In genomic region chr14:92907623-92908045, GRCm38 (mm10) we compare ENCODE assay signal across 9 mouse cellular contexts.
DNase-seq lines count a peak whose midpoint lies in the region; ATAC-seq and TF ChIP-seq lines count a peak whose summit lies in the region.
"Had no signal": no experiment of that assay in that cellular context is flagged by ENCODE, and none has a peak within 500 bp of the region (broad histone marks: within the 10 kb centered on the region; RNA-seq: fewer than 3 reads in every experiment).

No protein-coding gene starts in this region.

- no peak for TF ChIP-seq POLR2A in limb, embryonic 14.5 days (IDR thresholded peaks at IDR 0.05; ENCODE audit: borderline replicate concordance, extremely low read depth, insufficient read depth, insufficient read length)

- H3K27ac ChIP-seq in gastrocnemius, adult 2 months: no peak overlapping the region
- no peak overlapping the region for H3K27ac ChIP-seq in embryonic facial prominence, embryonic 12.5 days
- H3K27ac ChIP-seq in hindbrain, embryonic 12.5 days: no peak overlapping the region
- H3K27ac ChIP-seq in limb, embryonic 14.5 days (replicated peaks; ENCODE audit: low read depth, low read length): no peak overlapping the region
- H3K27ac ChIP-seq: macrophage had no signal

- TF ChIP-seq CTCF in gastrocnemius, adult 2 months (IDR thresholded peaks at IDR 0.05): no peak

- H3K4me1 ChIP-seq in embryonic facial prominence, embryonic 12.5 days: no peaks in the 10 kb centered on the region
- no peaks in the 10 kb centered on the region for H3K4me1 ChIP-seq in hindbrain, embryonic 12.5 days
- no peaks in the 10 kb centered on the region for H3K4me1 ChIP-seq in limb, embryonic 14.5 days (ENCODE audit: control insufficient read depth, insufficient read depth, low read length)

- peak; percentile 27 for DNase-seq in gastrocnemius, adult 2 months
- DNase-seq in gastrocnemius, postnatal 4 days (ENCODE audit: low spot score in 2 of 2): no peak
- DNase-seq in limb, embryonic 14.5 days (ENCODE audit: low spot score): peak; percentile 58
- no peak for DNase-seq in spleen, adult 18-20 months
- DNase-seq in lung, postnatal 36 days: no peak

- WGBS in embryonic facial prominence, embryonic 12.5 days: 43% methylated on average over 6 of the region's 6 CpGs
- 57% methylated on average over 6 of the region's 6 CpGs for WGBS in hindbrain, embryonic 12.5 days
- 34% methylated on average over 6 of the region's 6 CpGs for WGBS in limb, embryonic 14.5 days

- H3K9me3 ChIP-seq in embryonic facial prominence, embryonic 12.5 days: no peaks in the 10 kb centered on the region
- no peaks in the 10 kb centered on the region for H3K9me3 ChIP-seq in hindbrain, embryonic 12.5 days (replicated peaks)
- no peaks in the 10 kb centered on the region for H3K9me3 ChIP-seq in limb, embryonic 14.5 days (ENCODE audit: control insufficient read depth, low read length)

- no peaks in the 10 kb centered on the region for H3K36me3 ChIP-seq in embryonic facial prominence, embryonic 12.5 days
- no peaks in the 10 kb centered on the region for H3K36me3 ChIP-seq in hindbrain, embryonic 12.5 days
- no peaks in the 10 kb centered on the region for H3K36me3 ChIP-seq in limb, embryonic 14.5 days (ENCODE audit: control insufficient read depth, insufficient read depth, low read length)

- 0 out of 2 replicates have a peak, but pooled peaks have one; percentile 60 for ATAC-seq in embryonic facial prominence, embryonic 12.5 days (ENCODE audit: insufficient number of reproducible peaks, insufficient read depth, low FRiP score, low TSS enrichment)
- ATAC-seq in hindbrain, embryonic 12.5 days (ENCODE audit: low FRiP score): peak; percentile 83
- peak; percentile 60 for ATAC-seq in limb, embryonic 14.5 days (ENCODE audit: low FRiP score, low read depth)
- ATAC-seq in monocyte, adult 5-6 weeks (replicated peaks; ENCODE audit: insufficient number of reproducible peaks, low FRiP score, low TSS enrichment, poor library complexity, severe bottlenecking): no peak

- intact Hi-C loops in gastrocnemius, adult 2 months (cut with DNase I): no loop called here

- H3K4me3 ChIP-seq in gastrocnemius, adult 2 months: no peak overlapping the region
- no peak overlapping the region for H3K4me3 ChIP-seq in embryonic facial prominence, embryonic 12.5 days
- H3K4me3 ChIP-seq in hindbrain, embryonic 12.5 days: no peak overlapping the region
- no peak overlapping the region for H3K4me3 ChIP-seq in limb, embryonic 14.5 days (replicated peaks; ENCODE audit: low read length)

- no peak overlapping the region for H3K4me2 ChIP-seq in embryonic facial prominence, embryonic 12.5 days (replicated peaks)
- H3K4me2 ChIP-seq in hindbrain, embryonic 12.5 days (replicated peaks): no peak overlapping the region
- H3K4me2 ChIP-seq in limb, embryonic 14.5 days (replicated peaks; ENCODE audit: low read depth, low read length, severe bottlenecking): no peak overlapping the region

- H3K9ac ChIP-seq in embryonic facial prominence, embryonic 12.5 days: no peak overlapping the region
- H3K9ac ChIP-seq in hindbrain, embryonic 12.5 days: no peak overlapping the region
- H3K9ac ChIP-seq in limb, embryonic 14.5 days (ENCODE audit: low read depth, low read length, severe bottlenecking): no peak overlapping the region

- no peaks in the 10 kb centered on the region for H3K27me3 ChIP-seq in embryonic facial prominence, embryonic 12.5 days
- H3K27me3 ChIP-seq in hindbrain, embryonic 12.5 days: no peaks in the 10 kb centered on the region
- no peaks in the 10 kb centered on the region for H3K27me3 ChIP-seq in limb, embryonic 14.5 days (ENCODE audit: control insufficient read depth, insufficient read depth, low read length)

Comparison
In these comparisons a context has a peak if more than half of its experiments do, and no peak if none do; other contexts are left out.
1. DNase-seq: peak in gastrocnemius, adult 2 months (single experiment) and limb, embryonic 14.5 days (single experiment); none in gastrocnemius, postnatal 4 days (0 of 2), spleen, adult 18-20 months (0 of 2) and lung, postnatal 36 days (single experiment).